Mouse (Mus musculus): ENCODE results near the gene Shisa7. TPM values are rescaled to one million over a fixed set of nuclear protein-coding genes. Genes with fewer than 3 reads are reported as not detected.

The Shisa7 gene
- polyA plus RNA-seq, 1 experiment: 0.74 TPM

DNA sequence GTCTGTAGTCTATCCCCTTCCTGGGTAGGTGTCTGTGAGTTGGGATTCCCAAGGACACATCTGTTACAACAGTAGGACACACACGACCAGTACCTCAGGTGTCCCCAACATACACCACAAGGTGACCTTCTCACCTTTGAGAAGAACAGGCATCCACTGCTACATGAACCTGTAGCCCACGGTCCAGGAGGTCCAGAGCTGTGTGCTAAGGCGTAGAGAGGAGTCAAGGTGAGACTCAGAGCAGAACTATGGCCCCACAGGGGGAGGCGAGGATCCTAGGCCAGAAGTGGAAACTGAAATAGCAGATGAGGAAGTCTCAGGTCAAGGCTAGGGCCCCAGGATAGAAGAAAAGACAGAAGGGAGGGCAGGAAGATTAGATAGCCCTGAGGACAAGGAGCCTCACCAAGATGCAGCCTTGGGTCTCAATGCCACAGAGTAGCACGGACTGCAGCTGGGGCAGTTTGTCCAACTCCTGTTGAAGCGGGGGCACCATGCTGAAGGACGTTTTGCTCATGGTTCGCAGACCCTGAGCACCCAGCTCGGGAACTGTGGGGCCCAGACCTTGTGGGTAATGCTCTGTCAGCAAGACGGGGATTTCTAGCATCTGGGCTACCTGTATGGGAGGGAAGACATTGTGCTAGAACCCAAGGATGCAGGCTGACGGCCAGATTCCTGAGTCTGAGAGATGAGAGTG, 6.3 kb upstream of the Shisa7 start:
- 93% methylated on average over 11 of the region's 11 CpGs for WGBS
- Histone ChIP-seq H3K27me3 (ENCODE audit: control insufficient read depth, insufficient read depth, low read length) (no peaks in the 10 kb centered on the region), H3K36me3 (ENCODE audit: control insufficient read depth, insufficient read depth, low read length) (no peaks in the 10 kb centered on the region), H3K4me1 (replicated peaks; ENCODE audit: control insufficient read depth, insufficient read depth, low read length) (no peaks in the 10 kb centered on the region), H3K27ac (ENCODE audit: control insufficient read depth, insufficient read depth, low read length) (no peak overlapping the region), H3K4me3 (ENCODE audit: control insufficient read depth, insufficient read depth, low read length) (no peak overlapping the region)
- no peak for DNase-seq
- TF ChIP-seq CTCF (IDR thresholded peaks at IDR 0.05; ENCODE audit: borderline replicate concordance, control insufficient read depth, extremely low read depth, insufficient read depth, low read length, poor library complexity) (no peak), POLR2A (IDR thresholded peaks at IDR 0.05; ENCODE audit: control insufficient read depth, extremely low read depth, insufficient read depth, low read length, poor library complexity) (no peak)

DNA sequence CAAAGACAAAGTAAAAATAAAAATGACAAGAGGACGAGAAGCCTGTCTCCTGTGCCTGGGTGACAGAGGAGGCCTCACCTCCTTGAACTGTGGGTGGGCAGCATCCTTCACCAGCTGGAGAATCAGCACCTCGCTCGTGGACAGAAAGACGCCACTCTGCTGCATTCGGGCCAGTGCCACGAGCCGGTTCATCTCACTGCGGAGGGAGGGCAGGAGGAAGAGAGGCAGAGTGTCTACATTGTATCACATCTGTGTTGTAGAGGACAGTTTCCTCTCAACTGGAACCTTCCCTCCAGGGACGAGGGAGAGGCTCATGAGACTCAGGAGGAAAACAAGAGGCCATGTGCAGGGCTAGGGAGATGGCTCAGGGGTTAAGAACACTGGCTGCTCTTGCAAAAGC, 4.9 kb upstream of the Shisa7 start:
- no peak for DNase-seq
- WGBS: 82% methylated on average over 9 of the region's 9 CpGs
- TF ChIP-seq CTCF (IDR thresholded peaks at IDR 0.05; ENCODE audit: borderline replicate concordance, control insufficient read depth, extremely low read depth, insufficient read depth, low read length, poor library complexity) (no peak), POLR2A (IDR thresholded peaks at IDR 0.05; ENCODE audit: control insufficient read depth, extremely low read depth, insufficient read depth, low read length, poor library complexity) (no peak)

DNA sequence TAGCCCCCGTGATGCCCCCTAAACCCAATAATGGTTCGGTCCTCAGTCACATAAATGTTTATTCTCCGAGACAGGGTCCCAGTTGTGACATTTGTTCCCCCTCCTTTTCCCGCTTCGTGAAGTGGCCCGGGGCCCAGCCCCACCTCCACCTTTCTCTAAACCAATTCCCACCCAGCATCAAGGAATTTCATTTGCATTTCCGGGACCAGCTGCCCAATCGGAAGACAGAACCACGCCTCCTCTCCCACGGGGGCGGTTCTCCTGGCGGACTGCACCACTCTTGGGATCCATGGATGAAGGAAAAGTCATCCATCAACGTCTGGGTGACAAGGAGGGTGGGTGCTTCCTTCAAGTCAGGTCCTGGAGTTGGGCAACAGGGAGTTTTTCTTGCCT, 417 bp upstream of the Shisa7 start:
- peaks cover 21% of the 10 kb centered on the region; the same call in 1 of the 2 replicates for H3K27me3 ChIP-seq (ENCODE audit: control insufficient read depth, insufficient read depth, low read length)

More for the DNA sequence above, 4.9 kb upstream of the Shisa7 start:
- Histone ChIP-seq H3K36me3 (ENCODE audit: control insufficient read depth, insufficient read depth, low read length) (no peaks in the 10 kb centered on the region), H3K4me1 (replicated peaks; ENCODE audit: control insufficient read depth, insufficient read depth, low read length) (no peaks in the 10 kb centered on the region), H3K27me3 (ENCODE audit: control insufficient read depth, insufficient read depth, low read length) (peaks cover 5% of the 10 kb centered on the region; the same call in 1 of the 2 replicates), H3K27ac (ENCODE audit: control insufficient read depth, insufficient read depth, low read length) (no peak overlapping the region), H3K4me3 (ENCODE audit: control insufficient read depth, insufficient read depth, low read length) (no peak overlapping the region)

DNA sequence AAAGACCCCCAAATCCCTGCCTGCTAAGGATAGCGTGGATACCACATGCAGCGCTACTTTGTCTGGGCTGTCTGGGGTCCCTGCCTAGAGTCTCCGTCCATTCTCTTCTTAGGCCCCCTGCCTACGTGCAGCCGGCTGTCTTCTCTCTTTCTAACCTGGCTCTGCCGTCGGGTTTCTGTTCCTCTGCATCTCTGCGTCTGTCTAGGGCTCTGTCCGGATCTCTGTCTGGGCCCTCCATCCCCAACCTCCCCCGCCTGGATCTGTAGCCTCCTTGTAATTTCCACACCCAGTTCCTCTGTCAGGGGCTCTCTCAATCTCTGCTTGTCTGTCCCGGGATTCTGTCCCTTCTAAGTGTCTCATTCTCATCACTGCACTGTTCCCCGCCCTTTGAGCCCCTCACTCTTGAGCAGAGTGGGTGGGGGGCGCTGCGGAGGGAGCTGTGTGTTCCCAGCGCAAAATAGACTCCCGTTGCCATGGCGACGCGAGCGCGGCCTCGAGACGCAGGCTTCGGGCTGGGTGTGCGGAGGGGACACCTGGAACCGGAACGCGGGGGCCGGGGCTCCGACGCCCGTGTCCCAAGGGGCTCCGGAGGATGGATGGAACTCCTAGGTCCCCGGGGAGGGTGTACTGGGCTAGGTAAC, 772 bp downstream of the Shisa7 start:
- TF ChIP-seq CTCF (IDR thresholded peaks at IDR 0.05; ENCODE audit: borderline replicate concordance, control insufficient read depth, extremely low read depth, insufficient read depth, low read length, poor library complexity) (no peak), POLR2A (IDR thresholded peaks at IDR 0.05; ENCODE audit: control insufficient read depth, extremely low read depth, insufficient read depth, low read length, poor library complexity) (no peak)
- Histone ChIP-seq H3K4me1 (replicated peaks; ENCODE audit: control insufficient read depth, insufficient read depth, low read length) (peaks cover 7% of the 10 kb centered on the region; the same call in 1 of the 2 replicates), H3K36me3 (ENCODE audit: control insufficient read depth, insufficient read depth, low read length) (no peaks in the 10 kb centered on the region), H3K27ac (ENCODE audit: control insufficient read depth, insufficient read depth, low read length) (no peak overlapping the region), H3K4me3 (ENCODE audit: control insufficient read depth, insufficient read depth, low read length) (no peak overlapping the region), H3K27me3 (ENCODE audit: control insufficient read depth, insufficient read depth, low read length) (peaks cover 21% of the 10 kb centered on the region; the same call in 1 of the 2 replicates)
- WGBS: 6% methylated on average over 34 of the region's 34 CpGs
- DNase-seq: no peak

More for the DNA sequence above, 417 bp upstream of the Shisa7 start:
- Histone ChIP-seq H3K27ac (ENCODE audit: control insufficient read depth, insufficient read depth, low read length) (no peak overlapping the region), H3K4me3 (ENCODE audit: control insufficient read depth, insufficient read depth, low read length) (no peak overlapping the region), H3K4me1 (replicated peaks; ENCODE audit: control insufficient read depth, insufficient read depth, low read length) (peaks cover 7% of the 10 kb centered on the region; the same call in 1 of the 2 replicates), H3K36me3 (ENCODE audit: control insufficient read depth, insufficient read depth, low read length) (no peaks in the 10 kb centered on the region)
- WGBS: 28% methylated on average over 13 of the region's 13 CpGs
- no peak for DNase-seq
- TF ChIP-seq POLR2A (IDR thresholded peaks at IDR 0.05; ENCODE audit: control insufficient read depth, extremely low read depth, insufficient read depth, low read length, poor library complexity) (no peak), CTCF (IDR thresholded peaks at IDR 0.05; ENCODE audit: borderline replicate concordance, control insufficient read depth, extremely low read depth, insufficient read depth, low read length, poor library complexity) (no peak)

DNA sequence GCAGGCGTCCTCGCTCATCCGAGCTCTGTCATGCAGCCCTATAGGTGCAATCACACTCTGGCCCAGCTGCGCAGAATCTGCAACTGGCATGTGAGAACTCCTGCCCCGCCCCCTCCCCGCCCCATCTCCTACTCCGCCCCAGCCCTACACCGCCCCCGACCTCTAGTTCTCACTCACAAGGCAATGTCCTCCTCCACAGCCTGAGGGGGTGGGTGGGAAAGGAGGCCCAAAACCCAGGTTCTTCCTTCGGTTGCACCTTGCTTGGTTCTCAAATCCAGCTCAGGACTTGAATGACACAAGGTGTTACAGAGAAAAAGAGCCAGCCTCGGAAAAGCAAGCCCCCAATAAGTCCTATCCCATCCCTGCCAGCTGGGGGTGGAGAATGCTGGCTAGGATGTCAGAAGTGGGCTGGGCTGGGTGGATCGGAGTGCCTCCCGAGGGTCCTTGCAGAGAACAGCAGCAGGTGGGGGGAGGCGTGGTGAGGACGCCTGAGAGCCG, 1.8 kb downstream of the Shisa7 start:
- H3K4me1 ChIP-seq (replicated peaks; ENCODE audit: control insufficient read depth, insufficient read depth, low read length): peaks cover 7% of the 10 kb centered on the region; the same call in 1 of the 2 replicates
- no peaks in the 10 kb centered on the region for H3K36me3 ChIP-seq (ENCODE audit: control insufficient read depth, insufficient read depth, low read length)
- no peak for DNase-seq
- no peak overlapping the region for H3K27ac ChIP-seq (ENCODE audit: control insufficient read depth, insufficient read depth, low read length)
- peaks cover 22% of the 10 kb centered on the region; the same call in 1 of the 2 replicates for H3K27me3 ChIP-seq (ENCODE audit: control insufficient read depth, insufficient read depth, low read length)
- TF ChIP-seq CTCF (IDR thresholded peaks at IDR 0.05; ENCODE audit: borderline replicate concordance, control insufficient read depth, extremely low read depth, insufficient read depth, low read length, poor library complexity): no peak
- TF ChIP-seq POLR2A (IDR thresholded peaks at IDR 0.05; ENCODE audit: control insufficient read depth, extremely low read depth, insufficient read depth, low read length, poor library complexity): no peak
- 1% methylated on average over 16 of the region's 16 CpGs for WGBS
- no peak overlapping the region for H3K4me3 ChIP-seq (ENCODE audit: control insufficient read depth, insufficient read depth, low read length)

DNA sequence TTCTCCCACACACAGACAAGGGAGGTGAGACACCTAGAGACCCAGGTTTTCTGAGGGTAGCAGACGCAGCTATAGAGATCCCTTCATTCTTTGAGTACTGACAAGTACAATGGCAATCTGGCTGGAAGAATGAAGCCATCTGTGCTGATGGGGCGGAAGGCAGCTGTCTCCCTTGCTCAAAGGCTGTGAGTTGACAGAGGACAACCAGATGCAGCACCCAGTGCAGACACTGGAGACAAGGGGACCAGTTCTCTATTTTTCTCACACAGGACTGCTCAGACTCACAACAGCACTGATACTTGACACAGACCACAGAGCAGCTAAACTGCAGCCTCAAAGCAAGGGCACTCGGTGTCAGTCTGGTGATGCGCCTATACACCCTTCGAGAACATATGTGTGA, 2.4 kb downstream of the Shisa7 start:
- WGBS: 71% methylated on average over 5 of the region's 5 CpGs
- TF ChIP-seq POLR2A (IDR thresholded peaks at IDR 0.05; ENCODE audit: control insufficient read depth, extremely low read depth, insufficient read depth, low read length, poor library complexity) (no peak), CTCF (IDR thresholded peaks at IDR 0.05; ENCODE audit: borderline replicate concordance, control insufficient read depth, extremely low read depth, insufficient read depth, low read length, poor library complexity) (no peak)
- H3K36me3 ChIP-seq (ENCODE audit: control insufficient read depth, insufficient read depth, low read length): no peaks in the 10 kb centered on the region
- H3K4me1 ChIP-seq (replicated peaks; ENCODE audit: control insufficient read depth, insufficient read depth, low read length): peaks cover 7% of the 10 kb centered on the region; the same call in 1 of the 2 replicates
- H3K4me3 ChIP-seq (ENCODE audit: control insufficient read depth, insufficient read depth, low read length): no peak overlapping the region
- DNase-seq: no peak
- H3K27ac ChIP-seq (ENCODE audit: control insufficient read depth, insufficient read depth, low read length): no peak overlapping the region
- H3K27me3 ChIP-seq (ENCODE audit: control insufficient read depth, insufficient read depth, low read length): peaks cover 24% of the 10 kb centered on the region; the same call in 1 of the 2 replicates
